Mouse (Mus musculus) gastrocnemius, adult 2 months (tissue): ENCODE measurements around the gene Pomc. TPM values are rescaled to one million over a fixed set of nuclear protein-coding genes. Genes with fewer than 3 reads are reported as not detected.
A peak's percentile ranks its signal among the peaks of the same experiment; 100 is the strongest.
"Not testable (repeated sequence)": the region's sequence is repeated elsewhere in the genome, so short reads cannot be mapped to it uniquely, and the experiment has no call there.

Experiments used
- DNase-seq: peaks from one replicate; pipeline ENCODE4 v3.0.0; 2022
- H3K27ac ChIP-seq: fragments of 200-600 bp; 2 replicates; pipeline ENCODE4 v1.8.1; 2022; ENCODE audit warnings: mild to moderate bottlenecking
- H3K4me3 ChIP-seq: fragments of 200-600 bp; 2 replicates; pipeline ENCODE4 v1.8.1; 2022; ENCODE audit warnings: mild to moderate bottlenecking, moderate library complexity
- CTCF ChIP-seq: fragments of 200-600 bp; IDR thresholded peaks from 2 replicates; pipeline ENCODE4 v1.8.1; 2022; ENCODE audit warnings: antibody characterized with exemption, mild to moderate bottlenecking, moderate library complexity
- intact Hi-C: fragments of 180-260 bp; cut with DNase I; formaldehyde crosslinking; loops from one replicate; pipeline ENCODE4 v1.15.1; 2025
- total RNA-seq, 2 experiments: library from RNA; stranded (reverse); gene quantifications; 2 replicates each; pipeline ENCODE4 v1.2.3; 2021

The Pomc gene
- total RNA-seq, 2 experiments from 2014 or later = not detected

GRCm38 (mm10) chr12:3942026-3942425 lies 12.7 kb upstream of the Pomc start:
- intact Hi-C loops = no loop called here
- TF ChIP-seq CTCF = no peak
- no peak for DNase-seq

DNA sequence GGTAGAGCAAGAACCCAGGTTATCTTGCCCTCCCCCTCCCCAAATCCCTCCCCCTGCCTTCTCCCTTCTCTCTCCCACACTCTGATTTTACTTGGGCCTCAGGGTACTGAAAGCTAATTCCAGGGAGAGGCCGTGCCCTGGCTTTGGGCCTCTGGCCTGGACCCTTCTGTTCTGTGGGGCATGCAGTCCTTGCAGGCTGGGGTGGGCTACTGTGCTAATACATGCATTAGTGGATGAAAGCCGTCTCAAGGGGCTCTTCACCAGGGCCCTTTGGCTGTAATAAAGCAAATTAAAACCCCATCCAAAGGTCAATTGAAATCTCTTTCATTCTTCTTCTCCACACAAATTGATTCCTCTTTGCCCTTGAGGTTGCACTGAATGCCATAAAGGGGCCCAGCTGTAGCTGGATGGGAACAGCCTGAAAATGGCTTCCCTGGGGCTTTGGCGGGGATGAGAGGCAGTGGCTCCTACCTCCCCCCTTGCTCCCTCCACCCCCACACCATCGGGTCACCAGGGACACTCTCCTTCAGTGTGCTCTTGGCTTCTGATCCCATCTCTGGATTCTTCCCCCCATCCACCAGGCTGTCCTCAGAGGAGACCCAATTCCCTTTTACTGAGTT lies 10.2 kb upstream of the Pomc start:
- no peak for DNase-seq
- no peak overlapping the region for H3K4me3 ChIP-seq
- intact Hi-C loops = no loop called here
- TF ChIP-seq CTCF = no peak
- no peak overlapping the region for H3K27ac ChIP-seq

More at GRCm38 (mm10) chr12:3942026-3942425, 12.7 kb upstream of the Pomc start:
- Histone ChIP-seq H3K27ac (no peak overlapping the region), H3K4me3 (no peak overlapping the region)

DNA sequence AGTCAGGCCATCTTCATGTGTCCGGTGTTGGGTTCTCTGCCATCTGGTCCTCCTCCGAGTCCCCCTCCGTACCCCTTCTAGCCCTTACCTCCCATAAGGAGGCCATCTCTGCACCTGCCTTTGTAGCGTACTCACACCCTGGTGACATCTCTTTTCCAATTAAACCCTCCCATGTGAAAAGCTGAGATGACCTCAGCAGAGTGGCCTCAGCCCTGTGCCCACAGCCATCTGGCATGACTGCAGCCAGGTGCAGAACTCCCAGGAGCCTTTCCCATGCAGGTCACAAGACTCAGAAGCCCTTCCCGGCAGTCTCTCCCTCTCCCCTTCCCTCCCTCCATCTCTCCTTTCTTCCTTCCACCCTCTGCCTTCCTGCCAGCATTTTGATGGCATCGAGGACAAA lies 7.2 kb upstream of the Pomc start:
- H3K27ac ChIP-seq = no peak overlapping the region
- H3K4me3 ChIP-seq = no peak overlapping the region
- no peak for TF ChIP-seq CTCF
- DNase-seq = no peak
- intact Hi-C loops = no loop called here

DNA sequence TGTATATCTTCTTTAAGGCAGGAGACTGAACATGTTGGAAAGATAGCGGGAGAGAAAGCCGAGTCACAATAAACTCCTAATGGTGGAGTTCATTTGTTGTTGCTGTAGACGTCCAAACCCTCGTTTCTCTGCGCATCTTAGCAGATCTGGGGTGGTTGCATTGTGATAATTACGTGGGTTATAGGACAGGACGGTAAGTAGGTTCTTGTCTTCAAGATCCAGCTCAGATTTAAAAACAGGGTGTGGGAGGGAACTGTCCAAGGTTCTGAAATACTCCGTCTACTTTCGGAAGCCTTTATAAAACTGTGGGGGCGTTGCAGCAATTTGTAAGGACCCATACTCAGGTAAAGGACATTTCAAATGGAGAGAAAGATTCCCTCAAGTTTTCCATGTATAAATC lies 620 bp downstream of the Pomc start:
- no peak overlapping the region for H3K4me3 ChIP-seq
- H3K27ac ChIP-seq = no peak overlapping the region
- TF ChIP-seq CTCF = no peak
- intact Hi-C loops = no loop called here
- DNase-seq = no peak

DNA sequence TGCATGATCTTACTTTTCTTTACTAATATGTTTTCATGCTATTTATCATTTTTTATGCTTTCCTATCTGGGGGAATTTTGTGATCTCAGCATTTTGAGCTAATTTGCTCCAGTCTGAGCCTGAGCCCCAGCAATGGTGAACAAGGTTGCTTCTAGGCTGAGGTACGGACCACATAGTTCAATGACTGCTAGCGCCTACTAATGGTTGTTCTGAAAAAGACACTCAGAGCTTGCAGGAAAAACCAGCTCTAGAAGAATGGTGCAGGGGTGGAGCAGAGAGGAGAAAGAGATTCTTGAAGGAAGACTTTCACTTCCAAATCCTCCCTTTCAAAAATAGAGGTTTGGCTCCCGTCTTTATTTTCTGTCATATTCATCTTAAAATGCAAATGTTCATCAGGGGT lies 1.6 kb downstream of the Pomc start:
- TF ChIP-seq CTCF = peak; percentile 35
- no peak for DNase-seq
- no peak overlapping the region for H3K27ac ChIP-seq
- H3K4me3 ChIP-seq = no peak overlapping the region
- intact Hi-C loops = no loop called here

DNA sequence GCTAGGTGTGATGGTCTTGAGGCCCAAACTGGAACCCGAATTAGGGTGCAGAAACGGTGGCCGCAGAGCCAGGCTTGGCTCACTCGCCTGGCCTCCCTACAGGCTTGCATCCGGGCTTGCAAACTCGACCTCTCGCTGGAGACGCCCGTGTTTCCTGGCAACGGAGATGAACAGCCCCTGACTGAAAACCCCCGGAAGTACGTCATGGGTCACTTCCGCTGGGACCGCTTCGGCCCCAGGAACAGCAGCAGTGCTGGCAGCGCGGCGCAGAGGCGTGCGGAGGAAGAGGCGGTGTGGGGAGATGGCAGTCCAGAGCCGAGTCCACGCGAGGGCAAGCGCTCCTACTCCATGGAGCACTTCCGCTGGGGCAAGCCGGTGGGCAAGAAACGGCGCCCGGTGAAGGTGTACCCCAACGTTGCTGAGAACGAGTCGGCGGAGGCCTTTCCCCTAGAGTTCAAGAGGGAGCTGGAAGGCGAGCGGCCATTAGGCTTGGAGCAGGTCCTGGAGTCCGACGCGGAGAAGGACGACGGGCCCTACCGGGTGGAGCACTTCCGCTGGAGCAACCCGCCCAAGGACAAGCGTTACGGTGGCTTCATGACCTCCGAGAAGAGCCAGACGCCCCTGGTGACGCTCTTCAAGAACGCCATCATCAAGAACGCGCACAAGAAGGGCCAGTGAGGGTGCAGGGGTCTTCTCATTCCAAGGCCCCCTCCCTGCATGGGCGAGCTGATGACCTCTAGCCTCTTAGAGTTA lies 5.2 kb downstream of the Pomc start:
- intact Hi-C loops = no loop called here
- DNase-seq = peak; percentile 92
- H3K27ac ChIP-seq = peak overlapping the region; percentile 89
- TF ChIP-seq CTCF = no peak
- peak overlapping the region; percentile 83 for H3K4me3 ChIP-seq

- peak; percentile 15; the same call in 1 of the 2 replicates for TF ChIP-seq CTCF
- DNase-seq = no peak
- Histone ChIP-seq H3K4me3 (peak overlapping the region; percentile 83), H3K27ac (peak overlapping the region; percentile 89)
- intact Hi-C loops = no loop called here
Measured at GRCm38 (mm10) chr12:3960553-3960952, 5.8 kb downstream of the Pomc start.

- no peak for DNase-seq
- Histone ChIP-seq H3K4me3 (no peak overlapping the region), H3K27ac (no peak overlapping the region)
- intact Hi-C loops = no loop called here
- TF ChIP-seq CTCF = no peak
Measured at GRCm38 (mm10) chr12:3967196-3967595, 12.4 kb downstream of the Pomc start.

DNA sequence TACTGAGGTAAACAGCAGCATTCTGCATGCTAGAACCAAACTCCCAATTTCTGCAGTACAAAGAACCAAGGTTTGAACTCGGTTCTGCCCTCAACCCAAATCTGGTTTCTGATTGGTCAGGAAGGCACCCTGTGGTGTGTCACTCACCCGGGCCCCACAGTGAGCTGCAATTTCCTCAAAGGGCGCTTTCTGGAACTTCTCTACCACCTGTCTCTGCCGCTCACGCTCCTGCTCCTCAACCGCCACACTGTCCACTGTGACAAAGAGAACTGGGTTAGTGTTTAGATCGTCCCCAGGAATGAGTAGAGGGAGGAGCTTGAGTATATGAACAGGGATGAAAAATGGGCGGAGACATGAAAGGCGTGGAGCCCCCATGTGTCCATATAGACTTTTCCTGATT lies 13.6 kb downstream of the Pomc start:
- no peak overlapping the region for H3K4me3 ChIP-seq
- intact Hi-C loops = no loop called here
- no peak for DNase-seq
- no peak for TF ChIP-seq CTCF
- H3K27ac ChIP-seq = no peak overlapping the region

DNA sequence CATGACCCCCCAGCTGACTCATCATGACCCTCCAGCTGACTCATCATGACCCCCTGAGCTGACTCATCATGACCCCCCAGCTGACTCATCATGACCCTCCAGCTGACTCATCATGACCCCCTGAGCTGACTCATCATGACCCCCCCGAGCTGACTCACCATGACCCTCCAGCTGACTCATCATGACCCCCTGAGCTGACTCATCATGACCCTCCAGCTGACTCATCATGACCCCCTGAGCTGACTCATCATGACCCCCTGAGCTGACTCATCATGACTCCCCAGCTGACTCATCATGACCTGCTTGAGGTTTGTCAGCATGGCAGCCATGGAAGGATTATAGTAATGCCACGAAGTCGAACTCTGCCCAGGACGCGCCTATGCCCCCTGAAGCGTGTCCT lies 18.4 kb downstream of the Pomc start:
- intact Hi-C loops, H3K27ac ChIP-seq, H3K4me3 ChIP-seq, DNase-seq: not testable (repeated sequence)

GRCm38 (mm10) chr12:3980991-3981349 lies 26.2 kb downstream of the Pomc start:
- intact Hi-C loops = loop anchor here (5.0 kb wide), 1 partner anchor 56 kb away; the partner anchor contains the start of gene Efr3b
- TF ChIP-seq CTCF = no peak
- peak overlapping the region; percentile 74 for H3K27ac ChIP-seq
- peak overlapping the region; percentile 73 for H3K4me3 ChIP-seq
- no peak for DNase-seq

- TF ChIP-seq CTCF = no peak
- peak; percentile 91 for DNase-seq
- intact Hi-C loops = loop anchor here (2.0 to 5.0 kb wide), 2 partner anchors 53 to 56 kb away; partner anchors contain the start of gene Efr3b
- H3K4me3 ChIP-seq = peak overlapping the region; percentile 73
- peak overlapping the region; percentile 74 for H3K27ac ChIP-seq
Measured at GRCm38 (mm10) chr12:3981350-3982131, 26.8 kb downstream of the Pomc start.

DNA sequence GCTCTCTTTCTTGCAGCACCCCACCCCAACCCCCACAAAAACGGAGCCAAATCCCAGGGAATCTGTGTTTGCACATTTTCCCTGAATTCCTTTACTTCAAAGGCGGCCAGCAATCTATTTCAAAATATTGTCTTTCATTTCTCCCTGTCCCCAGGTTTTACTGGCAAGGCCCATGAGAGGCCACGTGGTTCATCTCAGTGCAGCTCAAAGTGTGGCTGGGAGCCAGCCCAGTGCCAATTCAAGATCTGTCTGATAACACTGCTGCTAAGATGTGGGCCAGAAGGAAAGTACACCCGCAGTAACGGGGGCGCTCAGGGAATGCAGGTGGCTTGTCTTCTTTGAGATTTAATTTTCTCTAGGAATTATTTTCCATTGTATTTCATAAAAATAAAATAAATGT lies 27.5 kb downstream of the Pomc start:
- intact Hi-C loops = loop anchor here (2.0 to 5.0 kb wide), 2 partner anchors 53 to 55 kb away; partner anchors contain the start of gene Efr3b
- Histone ChIP-seq H3K27ac (no peak overlapping the region; the same call in 1 of the 2 replicates), H3K4me3 (peak overlapping the region; percentile 73)
- peak; percentile 44 for DNase-seq
- no peak for TF ChIP-seq CTCF
